Mouse (Mus musculus): ENCODE data around the gene Fut2.

Fut2 gene

DNA sequence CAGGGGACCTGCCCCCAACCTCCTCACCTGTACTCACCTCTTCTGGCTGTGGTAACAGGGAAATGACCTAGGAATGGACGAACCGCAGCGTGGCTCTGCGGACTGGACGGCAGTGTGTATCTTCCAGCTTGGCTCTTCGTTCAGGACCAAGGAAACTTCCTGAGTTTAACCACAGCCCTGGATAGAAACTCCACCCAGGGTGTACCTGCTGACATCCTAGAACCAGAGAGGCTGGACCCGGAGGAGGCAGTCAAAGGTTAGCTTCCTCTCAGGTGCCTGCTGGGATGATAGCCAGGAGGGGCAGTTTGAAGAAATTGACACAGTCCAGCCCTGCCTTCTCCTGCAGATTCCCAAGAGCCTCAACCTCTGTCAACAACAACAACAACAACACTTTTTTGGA is at the start of gene Fut2:
Gene Fut2 (minus strand): TSS at position 234 of the 400 bp plus-strand sequence.
- no peak for DNase-seq (ENCODE audit: extremely low read depth, low read depth)

DNA sequence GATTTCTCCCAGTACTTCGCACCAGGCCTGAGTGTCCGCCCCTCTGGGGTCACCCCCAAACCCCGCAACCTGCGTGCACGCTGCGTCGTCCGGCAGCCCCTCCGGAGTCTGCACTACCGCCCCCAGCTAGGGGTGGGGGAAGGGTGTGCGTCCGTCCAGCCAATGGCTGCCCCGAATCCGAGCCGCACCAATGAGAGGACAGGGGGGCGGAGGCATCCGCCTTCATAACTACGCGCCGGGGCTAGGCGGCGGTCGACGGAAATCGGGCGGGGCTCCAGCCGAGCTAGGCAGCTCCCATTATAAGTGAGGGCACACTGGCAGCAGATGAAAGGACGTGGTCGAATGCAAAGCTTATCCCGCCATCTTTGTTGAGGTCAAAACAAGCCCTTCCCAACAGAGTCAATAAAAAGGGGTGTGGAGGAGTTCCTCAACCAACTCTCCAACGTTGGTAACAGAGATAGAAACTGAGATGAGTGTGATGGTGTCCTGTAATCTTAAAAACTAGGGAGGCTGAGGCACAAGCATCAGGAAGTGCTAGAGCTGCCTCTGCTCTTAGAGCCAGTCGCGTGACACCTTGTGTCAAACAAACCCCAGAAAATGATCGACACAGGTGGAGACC is 49.0 kb upstream of the Fut2 start, which contains the start of gene Rpl18:
Gene Rpl18 (plus strand): TSS at position 368 of the 619 bp plus-strand sequence.
- DNase-seq (ENCODE audit: extremely low read depth, low read depth) = peak; percentile 96

DNA sequence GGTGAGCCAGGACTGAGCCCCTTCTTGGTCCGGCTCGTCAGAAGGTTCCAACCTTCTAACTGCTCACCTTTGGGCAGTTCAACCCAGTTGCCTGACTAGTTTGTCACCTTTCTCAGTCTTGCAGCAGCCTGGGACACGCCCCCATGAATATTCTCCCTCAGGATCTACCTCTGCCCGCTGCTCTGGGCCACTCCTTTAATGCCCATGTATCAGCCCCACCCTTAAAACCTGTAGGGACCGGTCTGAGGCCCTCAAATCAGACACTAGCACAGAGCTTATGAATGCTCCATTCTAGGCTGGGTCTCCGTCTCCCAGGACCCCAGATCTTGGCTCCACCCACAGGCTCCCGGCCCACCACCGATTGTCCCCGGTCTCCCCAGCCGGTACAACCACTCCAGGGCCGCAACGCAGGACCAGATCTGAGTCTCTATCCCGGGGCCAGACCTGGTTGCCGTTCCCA is 48.5 kb upstream of the Fut2 start:
- no peak for DNase-seq (ENCODE audit: extremely low read depth, low read depth)

DNA sequence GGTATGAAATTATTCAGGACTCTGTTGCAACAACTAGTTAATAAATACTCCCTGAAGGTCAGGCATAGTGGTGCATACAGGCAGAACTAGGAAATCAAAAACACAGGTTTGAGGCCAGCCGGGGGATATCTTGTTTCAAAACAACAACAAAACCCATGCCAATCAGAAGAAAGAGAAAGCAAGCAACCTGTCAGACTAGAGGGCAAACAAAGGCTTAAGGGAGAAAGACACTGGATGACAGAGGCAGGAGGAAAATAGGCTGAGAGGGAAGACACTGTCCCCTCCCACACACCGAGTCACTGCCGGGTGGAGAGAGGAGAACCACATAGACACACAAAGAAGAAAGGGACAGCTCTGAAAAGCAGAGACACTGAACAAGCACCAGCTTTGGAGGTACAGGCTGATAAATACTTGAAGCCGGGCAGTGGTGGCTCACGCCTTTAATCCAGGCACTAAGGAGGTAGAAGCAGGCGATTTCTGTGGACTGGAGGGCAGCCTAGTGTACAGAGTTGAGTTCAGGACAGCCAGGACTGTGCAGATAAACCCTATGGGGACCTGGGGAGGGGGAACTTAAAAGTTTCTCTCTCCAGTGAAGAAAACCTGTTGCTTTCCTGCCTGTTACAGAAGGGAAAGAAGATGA is 47.8 kb upstream of the Fut2 start:
- DNase-seq (ENCODE audit: extremely low read depth, low read depth) = no peak

DNA sequence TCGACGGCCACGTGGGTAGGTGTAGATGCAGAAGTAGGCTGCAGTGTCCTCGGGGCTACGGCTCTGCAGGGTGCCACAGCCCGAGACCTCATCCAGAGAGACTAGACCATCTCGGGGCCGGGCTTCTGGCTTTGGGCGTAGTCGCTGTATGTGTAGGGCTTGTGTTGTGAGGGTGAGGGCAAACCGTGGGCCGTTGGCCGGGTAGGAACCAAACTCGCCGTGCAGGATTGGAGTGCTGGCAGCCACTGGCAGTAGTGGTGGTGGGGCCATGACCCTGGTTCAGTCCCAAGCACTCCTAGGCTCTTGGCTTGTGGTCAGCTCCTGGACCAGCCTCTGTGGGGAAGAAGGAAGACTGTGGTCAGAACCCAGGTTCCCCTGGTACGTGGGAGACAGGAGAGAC is 47.2 kb upstream of the Fut2 start:
- DNase-seq (ENCODE audit: extremely low read depth, low read depth) = no peak

DNA sequence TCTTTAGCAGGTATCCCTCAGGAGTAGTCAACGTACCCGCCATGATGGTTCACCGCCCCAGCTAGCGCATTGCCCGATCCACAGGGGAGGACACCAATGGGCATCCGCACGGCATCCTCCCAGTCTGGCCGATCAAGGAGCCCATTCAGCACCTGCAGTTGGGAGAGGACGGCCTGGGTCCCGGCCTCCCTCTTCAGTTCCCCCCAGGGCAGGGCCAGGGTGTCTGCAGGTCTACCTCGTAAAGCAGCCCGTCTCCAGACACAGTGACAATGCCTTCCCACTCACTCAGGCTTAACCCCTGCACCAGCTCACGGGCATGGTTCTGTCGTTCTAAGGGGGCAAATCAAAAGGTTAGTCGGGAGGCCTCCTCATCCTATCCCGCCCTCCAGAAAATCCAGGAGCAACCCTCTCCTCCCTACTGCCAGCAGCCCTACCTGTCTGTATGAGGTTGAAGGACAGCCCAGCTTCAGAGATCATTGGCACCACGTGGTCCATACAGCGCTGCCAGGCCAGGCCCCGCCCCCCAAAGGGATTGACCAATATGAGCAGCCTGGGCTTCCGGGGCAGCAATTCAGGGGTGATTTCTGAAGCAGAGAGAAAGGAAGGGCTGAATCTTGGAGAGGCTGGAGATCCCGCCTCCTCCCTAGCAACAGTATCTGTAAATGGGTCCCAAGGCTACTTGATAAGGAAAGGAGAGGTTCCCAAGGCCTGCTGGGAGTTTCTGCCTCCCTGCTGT is 46.0 kb upstream of the Fut2 start:
- DNase-seq (ENCODE audit: extremely low read depth, low read depth) = no peak

DNA sequence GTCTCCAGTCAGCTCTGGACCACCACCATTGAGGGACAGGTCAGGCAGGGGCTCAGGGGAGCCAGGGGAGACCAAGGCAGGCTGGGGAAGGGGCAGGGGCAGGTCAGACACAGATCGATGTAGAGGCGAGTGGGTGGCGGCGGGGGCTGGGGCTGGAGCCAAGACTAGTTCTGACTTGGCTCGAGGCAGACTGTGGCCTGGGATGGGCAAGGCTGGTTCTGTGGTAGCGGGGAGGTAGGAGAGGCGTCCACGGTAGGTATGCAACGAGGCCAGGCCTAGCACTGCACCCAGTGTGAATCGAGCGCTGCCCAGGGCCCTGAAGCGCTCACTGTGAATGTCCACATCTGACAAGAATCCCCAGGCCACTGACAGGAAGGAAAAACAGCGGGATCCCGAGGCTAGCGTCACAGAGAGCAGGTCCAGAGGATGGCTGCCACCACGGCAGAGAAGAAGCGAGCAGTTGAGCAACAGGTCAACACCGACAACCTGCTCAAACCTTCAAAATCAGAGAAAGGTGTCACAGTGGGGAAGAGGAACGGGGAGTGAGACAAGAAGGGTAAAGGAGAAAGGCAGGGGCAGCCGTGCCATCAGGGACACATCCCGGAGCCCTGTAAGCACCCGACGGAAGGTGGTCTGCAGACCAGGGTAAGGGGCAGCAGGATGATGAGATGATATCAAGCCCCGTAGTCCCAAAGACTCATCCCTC is 45.3 kb upstream of the Fut2 start:
- DNase-seq (ENCODE audit: extremely low read depth, low read depth) = no peak

DNA sequence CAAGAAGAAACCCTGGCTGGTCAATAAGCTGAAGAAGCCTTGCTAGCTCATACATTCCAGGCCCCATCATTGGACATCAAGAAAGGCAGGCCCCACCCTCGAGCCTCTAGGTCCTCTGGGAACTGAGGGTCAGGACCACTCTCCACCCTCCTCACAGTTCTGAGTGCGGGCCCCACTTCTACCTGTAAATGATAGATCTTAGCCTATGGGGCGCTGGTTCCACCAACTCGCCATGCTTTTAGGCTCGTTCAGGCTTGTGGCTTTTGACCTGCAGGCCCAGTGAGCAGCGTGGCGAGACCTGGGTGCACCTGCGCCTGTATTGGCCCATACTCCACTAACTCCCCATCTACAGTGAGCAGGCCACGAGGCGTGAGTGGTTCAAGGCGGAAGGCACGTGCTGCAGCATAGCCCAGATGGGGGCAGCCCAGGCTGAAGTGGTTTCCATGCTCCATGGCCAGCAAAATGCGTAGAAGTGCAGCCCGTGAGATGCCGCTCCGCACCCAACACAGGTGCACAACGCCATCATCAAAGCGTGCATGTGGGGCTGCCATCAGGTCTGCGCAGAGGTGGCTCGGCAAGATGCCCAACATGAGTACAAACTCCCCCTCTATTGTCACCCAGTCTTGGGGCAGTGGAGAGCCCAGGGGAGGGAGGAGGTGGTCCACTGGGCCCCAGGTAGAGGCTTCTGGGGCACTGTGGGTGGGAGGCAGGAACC is 44.4 kb upstream of the Fut2 start:
- DNase-seq (ENCODE audit: extremely low read depth, low read depth) = no peak

DNA sequence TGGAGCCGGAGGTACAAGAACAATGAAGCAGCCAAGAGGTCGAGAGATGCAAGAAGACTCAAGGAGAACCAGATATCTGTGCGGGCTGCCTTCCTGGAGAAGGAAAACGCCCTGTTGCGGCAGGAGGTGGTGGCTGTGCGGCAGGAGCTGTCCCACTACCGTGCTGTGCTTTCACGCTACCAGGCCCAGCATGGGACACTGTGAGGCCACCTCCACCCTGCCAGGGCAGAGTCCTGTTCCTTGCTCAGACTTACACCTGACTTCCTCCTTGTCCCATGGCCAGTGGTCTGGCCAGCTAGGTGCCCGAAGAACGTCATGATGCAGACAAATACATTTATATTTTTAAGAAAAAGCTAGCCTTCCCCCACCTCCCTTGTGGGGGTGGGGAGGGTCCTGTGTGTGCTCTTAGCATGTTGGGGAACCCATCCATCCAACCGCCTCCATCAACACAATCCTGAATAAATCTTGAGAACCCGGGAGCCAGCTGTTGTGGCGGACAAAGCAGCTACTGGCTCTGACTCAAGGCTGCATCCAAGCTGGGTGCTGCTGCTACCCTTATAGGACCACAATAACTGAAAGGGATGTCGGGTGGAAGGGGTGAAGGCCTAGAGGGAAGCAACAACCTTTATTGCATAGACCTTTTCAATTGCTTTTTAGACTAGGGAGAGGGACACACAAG is 43.6 kb upstream of the Fut2 start:
- no peak for DNase-seq (ENCODE audit: extremely low read depth, low read depth)

DNA sequence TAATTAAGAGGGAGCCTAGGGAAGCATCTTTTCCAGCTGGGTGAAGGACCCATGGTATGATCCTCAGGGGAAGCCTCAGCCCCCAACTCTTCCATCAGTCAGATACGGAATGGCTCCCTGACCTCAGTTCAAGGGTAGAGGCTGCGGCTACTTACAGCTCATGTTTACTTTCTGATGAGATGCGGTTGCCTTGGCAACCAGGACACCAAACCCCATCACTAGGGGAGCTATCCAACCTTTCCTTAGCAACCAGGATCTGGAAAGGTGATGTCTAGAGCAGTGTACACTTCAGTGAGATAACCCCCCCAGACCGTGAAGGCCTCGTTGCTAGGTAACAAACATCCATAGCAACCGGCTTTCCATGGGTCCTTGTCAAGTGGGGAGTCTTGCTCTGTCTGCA is 42.8 kb upstream of the Fut2 start:
- no peak for DNase-seq (ENCODE audit: extremely low read depth, low read depth)

DNA sequence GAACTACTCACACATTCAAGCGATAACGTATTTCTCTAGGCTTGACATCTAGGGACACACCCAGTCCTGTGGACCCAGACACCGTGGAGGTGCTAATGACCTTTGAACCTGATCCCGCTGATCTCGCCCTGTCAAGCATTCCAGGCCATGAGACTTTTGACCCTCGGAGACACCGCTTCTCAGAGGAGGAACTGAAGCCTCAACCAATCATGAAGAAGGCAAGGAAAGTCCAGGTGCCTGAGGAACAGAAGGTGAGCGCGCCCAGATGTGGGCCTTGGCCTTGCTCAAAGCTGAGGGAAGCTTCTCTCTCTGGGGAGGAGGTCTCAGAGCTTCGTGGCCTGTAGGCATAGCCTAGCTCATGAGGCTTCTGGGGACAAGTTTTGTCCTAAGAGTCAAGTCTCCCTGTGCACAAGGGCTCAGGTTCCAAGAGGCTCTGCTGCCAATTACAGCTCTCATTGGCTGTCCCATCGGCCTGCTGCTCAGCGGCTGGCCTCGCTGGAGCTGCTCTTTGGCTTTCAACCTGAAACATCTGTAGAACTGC is 42.1 kb upstream of the Fut2 start:
- peak; percentile 32 for DNase-seq (ENCODE audit: extremely low read depth, low read depth)

DNA sequence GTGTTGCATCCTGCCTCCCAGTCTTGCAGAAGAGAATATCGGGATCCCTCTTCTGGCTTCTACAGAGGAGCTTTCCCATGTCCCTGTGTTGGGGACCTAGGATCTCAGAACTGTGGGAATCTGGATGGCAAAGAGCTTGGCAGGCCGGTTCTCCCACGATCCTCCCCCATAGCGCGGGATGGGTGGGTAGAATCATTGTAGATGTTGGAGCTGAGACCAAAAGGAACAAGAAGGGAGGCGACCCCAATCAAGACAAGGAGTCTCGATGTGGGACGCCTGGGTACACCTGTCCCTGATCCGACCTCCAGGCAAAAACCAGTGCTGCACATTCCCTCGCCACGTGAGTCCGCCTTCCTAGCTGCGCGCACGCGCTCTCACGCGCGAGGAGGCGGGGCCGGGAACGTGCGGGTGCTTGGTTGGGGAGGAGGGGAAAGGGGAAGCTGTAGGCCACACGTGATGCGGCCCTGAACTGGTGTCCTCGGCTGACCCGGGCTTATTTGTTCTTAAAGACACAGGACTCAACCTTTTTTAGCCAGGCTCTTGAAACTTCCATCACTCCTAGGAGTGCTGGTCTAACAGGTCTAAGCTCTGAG is 41.3 kb upstream of the Fut2 start:
- peak; percentile 88 for DNase-seq (ENCODE audit: extremely low read depth, low read depth)

DNA sequence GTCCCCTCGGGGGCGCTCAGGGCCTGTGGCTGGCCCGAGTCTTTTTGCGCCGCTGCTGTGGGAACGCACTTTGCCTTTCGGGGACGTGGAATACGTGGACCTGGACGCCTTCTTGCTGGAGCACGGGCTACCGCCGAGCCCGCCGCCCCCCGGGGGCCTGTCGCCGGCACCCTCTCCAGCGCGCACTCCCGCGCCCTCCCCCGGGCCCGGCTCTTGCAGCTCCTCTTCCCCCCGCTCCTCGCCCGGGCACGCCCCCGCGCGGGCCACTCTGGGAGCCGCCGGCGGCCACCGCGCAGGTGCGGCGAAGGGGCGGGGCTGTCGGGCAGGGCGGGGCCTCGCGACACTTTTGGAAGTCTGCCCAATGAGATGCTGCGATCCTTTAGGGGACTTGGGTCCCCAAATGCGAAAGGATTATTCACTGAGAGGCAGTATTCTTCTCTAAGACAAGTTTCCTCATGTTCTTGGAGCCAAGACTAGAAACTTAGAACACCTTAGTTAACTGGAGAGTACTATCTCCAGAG is 40.6 kb upstream of the Fut2 start:
- DNase-seq (ENCODE audit: extremely low read depth, low read depth) = peak; percentile 61

DNA sequence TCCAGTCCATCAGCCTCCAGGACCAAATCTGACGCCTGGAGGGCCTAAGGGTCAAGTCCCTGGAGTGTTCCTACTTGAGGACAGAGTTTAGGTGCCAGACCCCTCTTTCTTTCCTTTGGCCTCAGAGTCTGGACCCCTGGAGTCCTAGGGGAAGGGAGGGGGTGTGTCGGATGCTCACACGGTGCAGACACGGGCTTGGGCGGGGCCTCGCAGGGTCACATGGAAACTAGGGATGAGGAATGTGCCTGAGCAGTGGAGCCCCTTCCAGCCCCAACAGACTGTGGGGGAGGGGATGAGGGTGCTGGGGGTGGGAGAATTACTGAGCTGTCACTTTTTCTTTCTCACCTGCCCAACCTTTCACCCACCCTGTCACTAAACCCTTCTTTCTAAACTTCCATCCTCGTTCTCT is 39.7 kb upstream of the Fut2 start:
- DNase-seq (ENCODE audit: extremely low read depth, low read depth) = peak; percentile 52

DNA sequence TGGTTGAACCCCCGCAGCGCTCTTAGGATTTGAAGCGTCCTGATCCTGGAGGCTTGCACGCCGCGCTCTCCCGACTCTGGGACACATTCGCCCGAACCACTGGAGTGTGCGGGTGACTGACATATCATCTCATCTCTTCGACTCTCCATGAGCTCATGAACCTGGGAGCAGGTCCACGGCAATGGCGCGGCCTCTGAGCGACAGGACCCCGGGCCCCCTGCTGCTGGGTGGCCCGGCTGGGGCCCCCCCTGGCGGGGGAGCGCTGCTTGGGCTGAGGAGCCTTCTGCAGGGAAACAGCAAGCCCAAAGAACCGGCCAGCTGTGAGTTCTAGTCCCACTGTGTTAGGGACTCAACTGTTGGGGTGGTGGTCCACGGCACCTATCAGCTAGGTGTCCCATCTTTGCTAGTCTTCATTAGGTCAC is 39.3 kb upstream of the Fut2 start:
- no peak for DNase-seq (ENCODE audit: extremely low read depth, low read depth)

DNA sequence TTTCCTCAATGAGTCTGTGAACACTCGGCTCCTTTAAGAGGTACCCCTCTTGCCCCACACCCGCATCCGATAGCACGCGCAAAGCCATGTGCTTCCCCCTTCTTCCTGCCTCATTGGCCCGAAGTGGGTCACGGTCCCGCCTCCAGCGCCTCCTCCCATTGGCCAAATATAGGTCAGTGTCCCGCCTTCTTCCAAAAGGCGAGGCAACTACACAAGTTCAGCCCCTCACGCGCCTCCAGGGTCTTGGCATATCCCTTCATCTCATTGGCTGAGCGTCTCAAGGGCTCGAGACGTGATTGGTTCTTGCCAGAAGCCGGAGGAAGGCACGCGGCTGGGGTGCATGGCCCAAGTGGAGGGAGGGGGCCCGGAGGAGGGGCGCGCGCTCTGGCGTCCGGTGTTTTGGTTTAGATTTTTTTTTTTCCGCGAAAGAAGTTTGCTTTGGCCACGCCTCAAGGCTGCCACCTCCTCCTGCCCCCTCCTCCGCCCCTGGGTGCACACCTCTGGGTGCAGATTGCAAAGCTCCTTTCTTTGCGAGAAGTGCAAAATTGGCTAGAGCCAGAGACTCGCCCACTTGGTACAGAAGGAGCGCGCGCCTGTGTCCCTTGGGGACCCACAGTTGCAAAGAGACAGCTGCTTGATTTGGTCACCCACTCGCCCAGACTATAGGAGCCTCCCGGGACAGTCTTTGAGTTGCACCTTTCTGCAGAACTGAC is 38.7 kb upstream of the Fut2 start, which contains the start of gene Dbp:
Gene Dbp (plus strand): TSS at position 359 of the 713 bp plus-strand sequence.
- DNase-seq (ENCODE audit: extremely low read depth, low read depth) = peak; percentile 99

DNA sequence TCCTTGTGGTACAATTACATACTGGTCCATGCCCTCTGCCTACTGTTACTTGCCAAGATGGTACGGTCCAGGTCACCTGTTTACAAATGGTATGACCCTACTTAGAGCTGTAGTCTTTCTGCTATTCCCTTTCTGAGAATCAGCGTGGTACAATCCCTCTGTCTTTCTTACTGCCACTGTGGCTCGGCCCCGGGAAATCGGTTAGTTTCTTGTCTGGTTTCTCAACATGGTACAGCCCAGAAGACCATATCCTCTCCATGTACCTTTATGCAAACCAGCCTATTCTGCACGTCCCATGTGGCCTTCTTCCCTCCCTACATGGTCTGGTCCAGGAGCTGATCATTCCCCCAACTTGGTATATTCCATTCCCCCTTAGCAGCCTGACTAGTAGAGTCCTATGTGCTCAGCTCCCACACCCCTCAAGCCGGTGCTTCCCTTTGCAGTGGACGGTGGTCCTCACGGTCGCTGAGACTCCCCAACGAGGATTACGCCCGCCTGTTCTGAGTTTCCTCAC is 37.9 kb upstream of the Fut2 start:
- DNase-seq (ENCODE audit: extremely low read depth, low read depth) = peak; percentile 88

DNA sequence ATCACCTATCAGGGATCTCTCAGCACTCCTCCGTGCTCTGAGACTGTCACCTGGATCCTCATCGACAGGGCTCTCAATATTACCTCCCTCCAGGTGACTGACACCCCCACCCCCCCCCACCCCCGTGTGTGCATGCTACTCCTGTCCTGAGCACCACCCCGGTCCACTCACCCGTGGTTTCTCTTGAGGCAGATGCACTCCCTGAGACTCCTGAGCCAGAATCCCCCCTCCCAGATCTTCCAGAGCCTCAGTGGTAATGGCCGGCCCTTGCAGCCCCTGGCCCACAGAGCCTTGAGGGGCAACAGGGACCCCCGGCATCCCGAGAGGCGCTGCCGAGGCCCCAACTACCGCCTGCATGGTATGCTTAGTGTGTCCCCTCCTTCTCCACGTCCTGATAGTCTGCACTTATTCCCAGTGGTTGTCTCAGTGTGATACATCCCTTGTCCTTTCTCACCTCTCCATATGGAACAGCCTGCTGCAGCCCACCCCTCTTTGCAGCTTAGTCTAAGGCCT is 37.4 kb upstream of the Fut2 start:
- DNase-seq (ENCODE audit: extremely low read depth, low read depth) = no peak
